Mouse (Mus musculus): ENCODE measurements at regions not wholly inside any gene's neighbourhood (a gene's known extent, or its start where the extent isn't known, plus 50 kb on each side); places are given as distances from the start of the nearest gene placed in this dataset.

GRCm38 (mm10) chr6:117570346-117570745 lies 270.6 kb upstream of the Zfp637 start:
- peak; percentile 39 for DNase-seq (ENCODE audit: low spot score)

DNA sequence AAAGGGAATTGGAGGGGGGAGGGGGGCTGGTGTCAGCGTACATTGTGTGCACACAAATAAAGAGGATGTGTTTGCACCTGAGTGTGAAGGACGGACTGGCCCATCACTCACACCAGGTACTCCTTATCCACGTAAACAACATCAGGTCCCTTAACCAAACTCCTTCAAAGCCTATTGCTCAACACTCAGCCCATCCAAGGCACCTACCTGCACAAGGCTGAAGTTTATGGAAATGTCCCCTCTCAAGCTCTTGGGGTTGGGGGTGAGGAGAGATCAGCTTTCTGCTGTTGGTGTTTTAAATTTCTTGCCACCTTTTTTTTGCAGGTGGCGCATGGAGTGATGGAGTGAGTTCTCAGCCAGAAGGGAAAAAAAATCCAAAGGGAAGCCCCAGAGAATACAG lies 270.2 kb upstream of the Zfp637 start:
- no peak for DNase-seq (ENCODE audit: low spot score)

- DNase-seq (ENCODE audit: low spot score), result no peak
These were observed 269.0 kb upstream of the Zfp637 start for GRCm38 (mm10) chr6:117572006-117572405.

DNA sequence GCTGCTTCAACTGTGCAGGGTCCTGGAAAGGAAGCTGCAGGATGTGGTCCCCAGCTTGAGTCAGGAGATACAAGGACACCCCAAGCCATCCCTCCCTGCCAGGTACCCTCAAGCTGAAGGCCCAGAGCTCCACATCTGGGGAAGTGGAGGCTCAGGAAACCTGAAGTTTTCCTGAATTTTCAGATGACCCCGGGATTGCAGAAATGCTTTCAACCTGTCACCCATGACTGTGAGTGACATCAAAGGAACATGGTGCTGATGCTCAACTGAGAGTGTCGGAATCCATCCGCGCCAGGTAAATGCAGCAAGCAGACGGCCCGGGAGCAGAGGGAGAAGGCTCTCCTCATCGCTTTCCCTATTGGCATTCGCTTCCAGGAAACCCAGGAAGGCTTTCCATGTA lies 267.6 kb upstream of the Zfp637 start:
- no peak for DNase-seq (ENCODE audit: low spot score)

DNA sequence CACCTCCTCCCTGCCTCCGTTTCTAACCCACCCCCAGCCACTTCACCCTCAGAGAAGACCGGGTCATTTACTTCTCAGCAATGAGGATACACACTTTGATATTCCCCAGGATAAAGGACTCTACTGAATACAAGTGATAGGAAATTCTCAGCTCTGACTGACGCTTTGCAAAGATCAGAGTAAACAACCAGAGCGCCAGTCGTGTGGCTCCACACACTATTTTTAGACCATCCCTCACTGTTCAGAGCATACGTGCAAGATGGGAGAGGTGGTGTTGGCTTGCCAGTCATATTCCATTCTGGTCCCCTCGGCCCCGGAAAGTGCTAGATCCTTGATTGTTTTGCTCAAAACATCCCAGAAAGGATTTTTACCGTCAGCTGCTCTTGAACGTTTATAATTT lies 266.8 kb upstream of the Zfp637 start:
- DNase-seq (ENCODE audit: low spot score), result no peak

- DNase-seq (ENCODE audit: low spot score), result no peak
These were observed 265.9 kb upstream of the Zfp637 start for GRCm38 (mm10) chr6:117575057-117575456.

GRCm38 (mm10) chr6:117576021-117576420 lies 265.0 kb upstream of the Zfp637 start:
- DNase-seq (ENCODE audit: low spot score), result no peak

- no peak for DNase-seq (ENCODE audit: low spot score)
These were observed 263.1 kb upstream of the Zfp637 start for GRCm38 (mm10) chr6:117577539-117578521.

GRCm38 (mm10) chr6:117580951-117581350 lies 260.0 kb upstream of the Zfp637 start:
- no peak for DNase-seq (ENCODE audit: low spot score)

- DNase-seq (ENCODE audit: low spot score), result no peak
These were observed 257.9 kb upstream of the Zfp637 start for GRCm38 (mm10) chr6:117583121-117583520.

DNA sequence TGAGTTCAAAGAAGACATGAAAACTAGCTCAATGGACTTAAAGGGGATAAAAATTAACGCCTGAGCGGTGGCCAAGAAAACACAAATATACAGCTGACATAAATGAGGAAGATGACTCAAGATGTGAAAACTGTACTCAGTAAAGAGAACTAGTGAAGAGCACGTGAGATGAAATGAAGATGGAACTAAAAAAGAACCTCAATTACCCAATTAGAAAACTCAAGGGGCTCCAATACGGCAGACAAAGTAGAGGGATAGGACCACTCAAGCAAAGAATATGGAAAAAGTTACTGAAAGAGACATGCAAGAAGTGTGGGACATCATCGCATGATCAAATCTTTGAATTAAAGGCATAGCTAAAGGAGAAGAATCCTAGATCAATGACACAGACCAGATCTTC lies 256.4 kb upstream of the Zfp637 start:
- no peak for DNase-seq (ENCODE audit: low spot score)

GRCm38 (mm10) chr6:117596166-117596840 lies 244.7 kb upstream of the Zfp637 start:
- no peak for DNase-seq (ENCODE audit: low spot score)

DNA sequence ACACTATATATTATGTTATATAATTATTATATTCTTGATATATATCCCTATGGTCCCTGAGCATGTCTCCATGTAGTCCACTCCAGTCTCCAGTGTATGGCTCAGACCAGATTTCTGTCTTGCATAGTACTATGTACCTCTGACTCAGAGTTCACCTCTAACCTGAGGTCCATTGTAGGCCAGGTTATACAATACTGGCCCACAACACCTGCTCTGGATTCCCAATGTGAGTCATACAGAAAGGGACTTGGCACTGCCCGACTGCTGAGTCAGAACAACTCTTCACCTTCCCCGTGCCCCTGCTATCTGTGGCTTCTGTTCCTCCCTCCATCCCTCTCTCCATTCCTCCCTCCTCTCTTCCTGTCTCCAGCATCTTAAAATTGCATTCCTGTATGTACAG lies 236.1 kb upstream of the Zfp637 start:
- no peak for DNase-seq (ENCODE audit: low spot score)

DNA sequence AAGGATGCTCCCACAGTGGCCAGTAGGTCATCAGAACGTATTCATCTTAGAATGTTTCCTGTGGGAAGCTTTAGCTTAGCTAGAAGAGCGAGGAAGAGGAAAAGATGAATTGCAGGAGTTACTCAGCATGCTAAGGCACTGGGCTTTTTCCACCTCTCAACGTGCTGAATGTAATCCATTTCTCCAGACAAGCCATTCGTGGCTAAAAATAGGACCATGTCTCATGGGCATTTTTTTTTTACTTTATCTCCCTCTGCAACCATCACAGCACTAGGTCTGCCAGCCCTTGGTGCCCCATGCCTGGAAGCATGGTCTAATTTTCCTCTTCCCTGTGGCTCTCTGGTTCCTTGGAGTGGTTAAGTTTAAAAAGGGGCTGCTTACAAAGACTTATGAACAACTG lies 235.3 kb upstream of the Zfp637 start:
- DNase-seq (ENCODE audit: low spot score), result no peak

GRCm38 (mm10) chr6:117606211-117606610 lies 234.8 kb upstream of the Zfp637 start:
- DNase-seq (ENCODE audit: low spot score), result no peak

DNA sequence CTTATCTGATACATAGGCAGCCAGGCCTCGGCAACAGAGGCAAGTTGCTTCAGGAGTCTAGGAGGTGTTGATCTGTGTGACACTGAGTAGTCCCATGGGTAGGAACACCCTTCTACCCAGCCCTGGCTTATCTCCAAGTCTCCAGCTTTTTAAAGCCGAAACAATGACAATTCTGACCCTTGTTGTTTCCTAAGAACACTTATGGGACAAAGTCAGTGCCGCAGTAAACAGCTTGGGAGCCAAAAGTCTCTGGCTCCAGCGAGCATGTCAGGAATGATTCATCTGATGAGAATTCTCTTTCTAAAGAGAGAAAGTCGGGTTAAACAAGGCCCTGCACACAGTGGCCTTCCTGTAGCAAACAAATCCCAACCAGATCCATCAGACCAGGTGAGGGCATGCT lies 234.0 kb upstream of the Zfp637 start:
- DNase-seq (ENCODE audit: low spot score), result no peak

GRCm38 (mm10) chr6:117609476-117610404 lies 231.2 kb upstream of the Zfp637 start:
- peak; percentile 78 for DNase-seq (ENCODE audit: low spot score)

GRCm38 (mm10) chr6:117611281-117611680 lies 229.7 kb upstream of the Zfp637 start:
- DNase-seq (ENCODE audit: low spot score), result no peak

GRCm38 (mm10) chr6:117611965-117612364 lies 229.0 kb upstream of the Zfp637 start:
- DNase-seq (ENCODE audit: low spot score), result no peak

- DNase-seq (ENCODE audit: low spot score), result no peak
These were observed 228.6 kb upstream of the Zfp637 start for GRCm38 (mm10) chr6:117612421-117612820.

GRCm38 (mm10) chr6:117613656-117614350 lies 227.2 kb upstream of the Zfp637 start:
- DNase-seq (ENCODE audit: low spot score), result no peak

DNA sequence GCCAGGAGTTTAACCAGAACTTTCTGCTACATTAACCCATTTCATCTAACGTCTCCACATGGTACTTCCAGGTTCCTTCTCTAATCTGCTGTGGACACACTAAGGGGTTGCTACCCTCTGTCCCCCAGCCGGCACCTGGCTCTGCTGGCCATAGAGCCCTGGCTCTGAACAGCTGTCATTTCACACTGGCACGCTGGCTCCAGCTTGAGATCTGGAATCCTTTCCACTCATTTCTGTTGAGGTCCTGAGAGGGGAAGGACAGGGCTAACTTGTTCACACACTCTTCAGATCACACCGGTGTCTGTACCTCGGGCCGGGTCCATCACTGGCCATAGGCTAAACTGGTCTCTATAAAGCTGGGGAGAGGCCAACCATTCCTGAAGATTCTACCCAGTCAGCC lies 226.6 kb upstream of the Zfp637 start:
- no peak for DNase-seq (ENCODE audit: low spot score)

Measured in embryo, embryonic 10 days (tissue).